Mouse (Mus musculus) gastrocnemius, postnatal 4 days (tissue): ENCODE results near the gene Keg1. TPM values are rescaled to one million over a fixed set of nuclear protein-coding genes. Genes with fewer than 3 reads are reported as not detected.

ENCODE experiments used
- DNase-seq, 2 experiments: peaks; one replicate each; pipeline ENCODE4 v3.0.0; 2021 to 2022; ENCODE audit warnings: low spot score in 2 of 2, mixed read lengths in 2 of 2
- total RNA-seq, 2 experiments: library from RNA; stranded (reverse); gene quantifications; 2 replicates each; pipeline ENCODE4 v1.2.3; 2021

Gene Keg1
- total RNA-seq, 2 experiments from 2014 or later: 0.49 TPM; not detected in 1

DNA sequence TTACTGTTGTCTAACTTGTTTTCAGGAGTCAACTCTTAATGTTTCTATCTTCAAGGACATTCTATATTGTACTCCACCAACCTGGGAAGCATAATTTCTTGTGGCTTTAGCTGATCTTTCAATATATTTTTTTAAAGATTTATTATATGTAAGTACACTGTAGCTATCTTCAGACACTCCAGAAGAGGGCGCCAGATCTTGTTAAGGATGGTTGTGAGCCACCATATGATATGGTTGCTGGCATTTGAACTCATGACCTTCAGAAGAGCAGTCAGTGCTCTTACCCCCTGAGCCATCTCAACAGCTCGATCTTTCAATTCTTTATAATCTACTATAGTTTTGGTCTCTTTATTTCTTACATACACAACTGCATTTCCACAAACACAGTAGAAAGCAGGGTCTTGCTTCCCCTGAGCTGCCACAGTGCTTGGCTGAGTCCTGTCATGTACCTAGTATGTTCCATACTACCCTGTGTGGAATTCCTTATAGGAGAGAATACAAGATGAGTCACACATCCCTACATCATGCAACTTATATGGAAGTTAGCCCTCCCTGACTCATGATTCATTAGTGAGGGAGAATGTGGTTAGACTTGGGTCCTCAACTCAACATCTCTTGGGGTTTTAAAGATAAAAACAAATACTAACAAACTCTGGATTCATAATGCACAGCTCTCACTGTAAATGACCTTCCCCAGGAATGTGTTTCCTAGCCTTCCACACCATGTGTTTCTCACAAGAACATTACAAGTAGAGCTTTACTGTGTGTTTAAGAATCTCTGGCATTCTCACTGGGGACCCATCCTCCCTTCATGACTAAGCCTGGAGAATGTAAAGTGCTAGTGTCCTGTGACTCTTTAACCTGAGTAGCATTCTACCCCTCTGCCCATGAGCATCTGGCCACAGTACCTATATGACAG, 66.9 kb downstream of the Keg1 start:
- no peak for DNase-seq

- DNase-seq: no peak
Observed at GRCm38 (mm10) chr19:12765308-12765707, 69.7 kb downstream of the Keg1 start, which contains the start of gene Cntf. TSS of gene Cntf (minus strand) at chr19:12765632.

Other genes with a start within 250 kb of the Keg1 start
- gene Mpeg1, start 235.0 kb upstream of the Keg1 start, total RNA-seq: 1 to 10 TPM; 3.7 to 3.9 TPM
- 10 to 100 TPM; 33.2 to 37.5 TPM for gene Dtx4, start 194.3 kb upstream of the Keg1 start, total RNA-seq
- gene Fam111a, start 150.0 kb upstream of the Keg1 start, total RNA-seq: 10 to 100 TPM; 21.3 to 21.5 TPM
- gene Gm4952, start 95.8 kb upstream of the Keg1 start, total RNA-seq: 1 to 10 TPM in 1 of 2 experiments, not detected in 1; 1.0 TPM
- not detected for gene Glyat, start 62.5 kb upstream of the Keg1 start, total RNA-seq
- not detected for gene Olfr1442, start 25.3 kb upstream of the Keg1 start, total RNA-seq
- gene Olfr1443, start 17.7 kb upstream of the Keg1 start, total RNA-seq: not detected
- gene Cntf, start 69.8 kb downstream of the Keg1 start, total RNA-seq: 1 to 10 TPM; 2.6 to 3.8 TPM
- 10 to 100 TPM; 62.2 to 71.0 TPM for gene Zfp91, start 100.3 kb downstream of the Keg1 start, total RNA-seq
- gene Lpxn, start 100.4 kb downstream of the Keg1 start, total RNA-seq: 1 to 10 TPM; 1.5 to 1.9 TPM
- gene Gm5244, start 150.9 kb downstream of the Keg1 start, total RNA-seq: not detected
- gene Olfr1444, start 161.5 kb downstream of the Keg1 start, total RNA-seq: not detected
- not detected for gene Olfr1445, start 188.1 kb downstream of the Keg1 start, total RNA-seq
- gene Olfr1446, start 197.7 kb downstream of the Keg1 start, total RNA-seq: not detected
- gene Olfr1447, start 208.0 kb downstream of the Keg1 start, total RNA-seq: not detected
- gene Olfr1448, start 228.6 kb downstream of the Keg1 start, total RNA-seq: not detected
- not detected for gene Olfr1449, start 235.1 kb downstream of the Keg1 start, total RNA-seq